Mouse (Mus musculus): ENCODE results near the gene Adamtsl1. TPM values are rescaled to one million over a fixed set of nuclear protein-coding genes. Genes with fewer than 3 reads are reported as not detected.

Gene Adamtsl1
- polyA plus RNA-seq, 1 experiment, result 0.48 TPM

GRCm38 (mm10) chr4:85881318-85881717 is 367.3 kb downstream of the Adamtsl1 start:
- Histone ChIP-seq H3K36me3 (ENCODE audit: control insufficient read depth, insufficient read depth) (no peaks in the 10 kb centered on the region), H3K79me2 (ENCODE audit: control insufficient read depth, insufficient read depth) (no peaks in the 10 kb centered on the region), H3K27me3 (ENCODE audit: control insufficient read depth, insufficient read depth, insufficient read length) (no peaks in the 10 kb centered on the region), H3K4me3 (ENCODE audit: insufficient read depth, poor library complexity, severe bottlenecking) (no peak overlapping the region), H3K79me3 (ENCODE audit: low read depth) (no peaks in the 10 kb centered on the region), H3ac (ENCODE audit: control insufficient read depth, insufficient read length, low read depth) (no peak overlapping the region)
- TF ChIP-seq MAX (IDR thresholded peaks at IDR 0.05), result no peak
- TF ChIP-seq MYOG (IDR thresholded peaks at IDR 0.05; ENCODE audit: control insufficient read depth, extremely low read depth, insufficient read length), result no peak

GRCm38 (mm10) chr4:85884031-85884430 is 370.1 kb downstream of the Adamtsl1 start:
- Histone ChIP-seq H3K79me2 (ENCODE audit: control insufficient read depth, insufficient read depth) (no peaks in the 10 kb centered on the region), H3ac (ENCODE audit: control insufficient read depth, insufficient read length, low read depth) (no peak overlapping the region), H3K79me3 (ENCODE audit: low read depth) (no peaks in the 10 kb centered on the region), H3K36me3 (ENCODE audit: control insufficient read depth, insufficient read depth) (no peaks in the 10 kb centered on the region), H3K4me3 (ENCODE audit: insufficient read depth, poor library complexity, severe bottlenecking) (no peak overlapping the region), H3K27me3 (ENCODE audit: control insufficient read depth, insufficient read depth, insufficient read length) (no peaks in the 10 kb centered on the region)
- TF ChIP-seq FOSL1 (IDR thresholded peaks at IDR 0.05; ENCODE audit: insufficient read depth, low read length, poor library complexity, severe bottlenecking) (no peak), MYOG (IDR thresholded peaks at IDR 0.05; ENCODE audit: control insufficient read depth, extremely low read depth, insufficient read length) (no peak), MAX (IDR thresholded peaks at IDR 0.05) (no peak)

DNA sequence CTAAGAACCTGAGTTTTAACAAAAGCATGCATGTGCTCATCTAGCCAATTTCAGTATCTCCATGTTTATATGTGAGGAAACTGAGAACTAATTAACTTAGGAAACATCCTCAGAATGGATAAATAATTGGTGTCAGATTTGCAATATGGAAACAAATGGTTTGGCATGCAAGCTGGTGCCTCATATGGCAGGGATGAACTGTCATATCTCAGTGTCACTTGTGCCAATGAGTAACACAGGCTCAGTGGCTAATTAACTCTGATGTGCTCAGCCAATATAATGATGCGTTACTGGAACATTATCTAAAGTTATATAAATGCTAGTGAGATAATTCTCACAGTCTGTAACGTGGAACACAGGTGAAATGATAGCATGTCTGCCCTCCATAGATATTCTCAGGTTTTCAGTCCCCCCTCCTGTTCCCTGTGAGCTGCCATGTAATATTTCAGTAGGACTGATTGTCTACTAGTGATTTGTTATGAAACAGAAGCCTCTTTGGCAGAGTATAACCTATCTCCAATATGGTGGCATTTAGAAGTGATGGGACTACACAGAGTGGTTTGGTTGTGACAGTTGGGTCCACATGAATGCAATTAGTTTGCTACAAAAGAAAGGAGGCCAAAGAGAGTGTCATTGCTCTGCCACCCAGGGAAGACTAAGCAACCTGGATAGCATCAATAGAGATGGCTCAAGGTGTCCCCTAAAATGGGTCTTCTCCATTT is 376.1 kb downstream of the Adamtsl1 start:
- H3ac ChIP-seq (ENCODE audit: control insufficient read depth, insufficient read length, low read depth), result no peak overlapping the region
- H3K36me3 ChIP-seq (ENCODE audit: control insufficient read depth, insufficient read depth), result no peaks in the 10 kb centered on the region
- no peak overlapping the region for H3K4me3 ChIP-seq (ENCODE audit: insufficient read depth, poor library complexity, severe bottlenecking)
- no peaks in the 10 kb centered on the region for H3K79me2 ChIP-seq (ENCODE audit: control insufficient read depth, insufficient read depth)
- no peaks in the 10 kb centered on the region for H3K79me3 ChIP-seq (ENCODE audit: low read depth)
- no peaks in the 10 kb centered on the region for H3K27me3 ChIP-seq (ENCODE audit: control insufficient read depth, insufficient read depth, insufficient read length)
- TF ChIP-seq MYOG (IDR thresholded peaks at IDR 0.05; ENCODE audit: control insufficient read depth, extremely low read depth, insufficient read length) (no peak), FOSL1 (IDR thresholded peaks at IDR 0.05; ENCODE audit: insufficient read depth, low read length, poor library complexity, severe bottlenecking) (no peak), CTCF (IDR thresholded peaks at IDR 0.05; ENCODE audit: control insufficient read depth, insufficient read depth, insufficient read length) (no peak), MYOD1 (IDR thresholded peaks at IDR 0.05; ENCODE audit: control insufficient read depth, insufficient read length, low read depth) (no peak), CEBPB (IDR thresholded peaks at IDR 0.05; ENCODE audit: low read depth) (no peak), MAX (IDR thresholded peaks at IDR 0.05) (no peak), USF1 (IDR thresholded peaks at IDR 0.05; ENCODE audit: low read depth) (no peak)

DNA sequence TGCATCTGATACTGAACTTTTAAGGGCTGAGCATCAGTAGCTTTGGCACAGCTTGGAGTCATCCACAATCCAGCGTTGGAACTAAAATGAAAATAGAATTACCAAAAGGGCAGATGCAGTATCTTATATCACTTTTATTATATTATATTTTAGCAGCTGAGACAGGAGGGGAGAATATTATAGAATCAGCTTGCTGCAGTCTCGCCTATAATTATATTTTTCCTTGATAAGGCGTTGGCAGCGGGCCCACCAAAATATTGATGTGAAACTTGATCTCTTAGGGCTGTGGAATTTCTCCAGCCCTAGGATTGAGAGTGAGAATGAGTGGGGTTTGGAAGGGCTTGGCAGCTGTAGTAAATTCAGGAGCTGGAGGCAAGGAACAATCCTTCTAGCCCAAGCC is 387.3 kb downstream of the Adamtsl1 start:
- Histone ChIP-seq H3K27me3 (ENCODE audit: control insufficient read depth, insufficient read depth, insufficient read length) (no peaks in the 10 kb centered on the region), H3K36me3 (ENCODE audit: control insufficient read depth, insufficient read depth) (no peaks in the 10 kb centered on the region), H3ac (ENCODE audit: control insufficient read depth, insufficient read length, low read depth) (no peak overlapping the region), H3K79me2 (ENCODE audit: control insufficient read depth, insufficient read depth) (no peaks in the 10 kb centered on the region), H3K4me3 (ENCODE audit: insufficient read depth, poor library complexity, severe bottlenecking) (no peak overlapping the region), H3K79me3 (ENCODE audit: low read depth) (no peaks in the 10 kb centered on the region)
- TF ChIP-seq USF1 (IDR thresholded peaks at IDR 0.05; ENCODE audit: low read depth) (no peak), MYOG (IDR thresholded peaks at IDR 0.05; ENCODE audit: control insufficient read depth, extremely low read depth, insufficient read length) (no peak), MYOD1 (IDR thresholded peaks at IDR 0.05; ENCODE audit: control insufficient read depth, insufficient read length, low read depth) (no peak), CEBPB (IDR thresholded peaks at IDR 0.05; ENCODE audit: low read depth) (no peak), CTCF (IDR thresholded peaks at IDR 0.05; ENCODE audit: control insufficient read depth, insufficient read depth, insufficient read length) (no peak), FOSL1 (IDR thresholded peaks at IDR 0.05; ENCODE audit: insufficient read depth, low read length, poor library complexity, severe bottlenecking) (no peak), MAX (IDR thresholded peaks at IDR 0.05) (no peak)

GRCm38 (mm10) chr4:85904217-85904616 is 390.2 kb downstream of the Adamtsl1 start:
- H3ac ChIP-seq (ENCODE audit: control insufficient read depth, insufficient read length, low read depth), result no peak overlapping the region
- H3K36me3 ChIP-seq (ENCODE audit: control insufficient read depth, insufficient read depth), result no peaks in the 10 kb centered on the region
- H3K4me3 ChIP-seq (ENCODE audit: insufficient read depth, poor library complexity, severe bottlenecking), result no peak overlapping the region
- H3K27me3 ChIP-seq (ENCODE audit: control insufficient read depth, insufficient read depth, insufficient read length), result no peaks in the 10 kb centered on the region
- TF ChIP-seq USF1 (IDR thresholded peaks at IDR 0.05; ENCODE audit: low read depth), result no peak
- no peak for TF ChIP-seq CTCF (IDR thresholded peaks at IDR 0.05; ENCODE audit: control insufficient read depth, insufficient read depth, insufficient read length)
- TF ChIP-seq MYOG (IDR thresholded peaks at IDR 0.05; ENCODE audit: control insufficient read depth, extremely low read depth, insufficient read length), result no peak
- no peak for TF ChIP-seq FOSL1 (IDR thresholded peaks at IDR 0.05; ENCODE audit: insufficient read depth, low read length, poor library complexity, severe bottlenecking)
- no peak for TF ChIP-seq MAX (IDR thresholded peaks at IDR 0.05)
- no peak for TF ChIP-seq CEBPB (IDR thresholded peaks at IDR 0.05; ENCODE audit: low read depth)
- no peak for TF ChIP-seq MYOD1 (IDR thresholded peaks at IDR 0.05; ENCODE audit: control insufficient read depth, insufficient read length, low read depth)
- H3K79me3 ChIP-seq (ENCODE audit: low read depth), result no peaks in the 10 kb centered on the region
- no peaks in the 10 kb centered on the region for H3K79me2 ChIP-seq (ENCODE audit: control insufficient read depth, insufficient read depth)

GRCm38 (mm10) chr4:85916034-85916433 is 402.1 kb downstream of the Adamtsl1 start:
- no peak overlapping the region for H3K4me3 ChIP-seq (ENCODE audit: insufficient read depth, poor library complexity, severe bottlenecking)
- no peaks in the 10 kb centered on the region for H3K36me3 ChIP-seq (ENCODE audit: control insufficient read depth, insufficient read depth)
- no peaks in the 10 kb centered on the region for H3K79me2 ChIP-seq (ENCODE audit: control insufficient read depth, insufficient read depth)
- H3K79me3 ChIP-seq (ENCODE audit: low read depth), result no peaks in the 10 kb centered on the region
- TF ChIP-seq FOSL1 (IDR thresholded peaks at IDR 0.05; ENCODE audit: insufficient read depth, low read length, poor library complexity, severe bottlenecking) (no peak), USF1 (IDR thresholded peaks at IDR 0.05; ENCODE audit: low read depth) (no peak), CTCF (IDR thresholded peaks at IDR 0.05; ENCODE audit: control insufficient read depth, insufficient read depth, insufficient read length) (no peak), CEBPB (IDR thresholded peaks at IDR 0.05; ENCODE audit: low read depth) (no peak), MYOG (IDR thresholded peaks at IDR 0.05; ENCODE audit: control insufficient read depth, extremely low read depth, insufficient read length) (no peak), MAX (IDR thresholded peaks at IDR 0.05) (no peak), MYOD1 (IDR thresholded peaks at IDR 0.05; ENCODE audit: control insufficient read depth, insufficient read length, low read depth) (no peak)
- no peaks in the 10 kb centered on the region for H3K27me3 ChIP-seq (ENCODE audit: control insufficient read depth, insufficient read depth, insufficient read length)
- no peak overlapping the region for H3ac ChIP-seq (ENCODE audit: control insufficient read depth, insufficient read length, low read depth)
